Mouse (Mus musculus): ENCODE measurements around the gene Lgmn.

Gene Lgmn

GRCm38 (mm10) chr12:102439632-102440023 is at the start of gene Lgmn:
TSS of gene Lgmn (minus strand) at chr12:102439813.
- in situ Hi-C loops (cut with MboI) = no loop called here

GRCm38 (mm10) chr12:102484946-102485345 is 45.3 kb upstream of the Lgmn start:
- in situ Hi-C loops (cut with MboI) = no loop called here

- in situ Hi-C loops (cut with MboI) = no loop called here
Measured at GRCm38 (mm10) chr12:102480481-102480880, 40.9 kb upstream of the Lgmn start.

GRCm38 (mm10) chr12:102474411-102474810 is 34.8 kb upstream of the Lgmn start:
- in situ Hi-C loops (cut with MboI) = no loop called here

- in situ Hi-C loops (cut with MboI) = loop anchor here (10.0 kb wide), 1 partner anchor 474 kb away; no protein-coding TSS in a partner anchor
Measured at GRCm38 (mm10) chr12:102468894-102469764, 29.5 kb upstream of the Lgmn start, which contains the start of gene Golga5. TSS of gene Golga5 (plus strand) at chr12:102469135.

DNA sequence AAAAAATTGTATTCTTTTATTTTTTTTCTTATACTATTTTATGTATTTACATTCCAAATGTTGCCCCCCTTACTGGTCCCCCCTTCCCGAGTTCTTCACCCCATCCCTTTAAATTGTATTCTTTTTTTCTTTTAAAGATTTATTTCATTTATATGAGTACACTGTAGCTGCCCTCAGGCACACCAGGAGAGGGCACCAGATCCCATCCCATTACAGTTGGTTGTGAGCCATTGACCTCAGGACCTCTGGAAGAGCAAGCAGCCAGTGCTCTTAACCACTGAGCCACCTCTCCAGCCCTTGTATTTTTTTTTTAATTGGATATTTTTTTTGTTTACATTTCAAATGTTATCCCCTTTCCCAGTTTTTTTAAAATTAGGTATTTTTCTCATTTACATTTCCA is 28.5 kb upstream of the Lgmn start:
- in situ Hi-C loops (cut with MboI) = loop anchor here (10.0 kb wide), 1 partner anchor 473 kb away; no protein-coding TSS in a partner anchor

- in situ Hi-C loops (cut with MboI) = loop anchor here (10.0 kb wide), 1 partner anchor 470 kb away; no protein-coding TSS in a partner anchor
Measured at GRCm38 (mm10) chr12:102464650-102465049, 25.0 kb upstream of the Lgmn start.

DNA sequence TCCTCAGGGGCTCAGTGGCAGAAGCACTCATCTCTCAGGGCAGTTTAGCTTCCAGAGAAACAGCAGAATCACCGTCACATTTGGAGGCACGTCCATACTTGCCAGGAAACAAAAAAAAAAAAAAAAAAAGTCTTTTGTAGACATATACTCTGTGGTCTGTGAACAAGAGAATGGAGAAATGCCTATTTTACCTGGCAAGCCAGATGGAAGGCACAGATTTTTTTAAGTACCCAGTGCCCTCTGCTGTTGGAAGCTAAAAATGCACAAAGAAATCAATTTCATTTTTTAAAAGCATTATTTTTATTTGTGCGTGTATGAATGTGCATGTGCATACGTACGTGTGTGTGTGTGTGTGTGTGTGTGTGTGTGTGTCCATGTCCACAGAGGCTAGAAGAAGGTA is 21.6 kb upstream of the Lgmn start:
- in situ Hi-C loops (cut with MboI) = loop anchor here (10.0 kb wide), 1 partner anchor 466 kb away; no protein-coding TSS in a partner anchor

GRCm38 (mm10) chr12:102460014-102460413 is 20.4 kb upstream of the Lgmn start:
- in situ Hi-C loops (cut with MboI) = loop anchor here (10.0 kb wide), 1 partner anchor 465 kb away; no protein-coding TSS in a partner anchor

GRCm38 (mm10) chr12:102456467-102457193 is 17.0 kb upstream of the Lgmn start:
- in situ Hi-C loops (cut with MboI) = loop anchor here (10.0 kb wide), 1 partner anchor 482 kb away; the partner anchor contains the start of gene Cpsf2

- in situ Hi-C loops (cut with MboI) = loop anchor here (5.0 to 10.0 kb wide), 2 partner anchors 56 to 479 kb away; partner anchors contain the start of gene Cpsf2
Measured at GRCm38 (mm10) chr12:102453581-102453980, 14.0 kb upstream of the Lgmn start.

- in situ Hi-C loops (cut with MboI) = loop anchor here (5.0 to 10.0 kb wide), 2 partner anchors 54 to 476 kb away; partner anchors contain the start of gene Cpsf2
Measured at GRCm38 (mm10) chr12:102451126-102451851, 11.7 kb upstream of the Lgmn start.

DNA sequence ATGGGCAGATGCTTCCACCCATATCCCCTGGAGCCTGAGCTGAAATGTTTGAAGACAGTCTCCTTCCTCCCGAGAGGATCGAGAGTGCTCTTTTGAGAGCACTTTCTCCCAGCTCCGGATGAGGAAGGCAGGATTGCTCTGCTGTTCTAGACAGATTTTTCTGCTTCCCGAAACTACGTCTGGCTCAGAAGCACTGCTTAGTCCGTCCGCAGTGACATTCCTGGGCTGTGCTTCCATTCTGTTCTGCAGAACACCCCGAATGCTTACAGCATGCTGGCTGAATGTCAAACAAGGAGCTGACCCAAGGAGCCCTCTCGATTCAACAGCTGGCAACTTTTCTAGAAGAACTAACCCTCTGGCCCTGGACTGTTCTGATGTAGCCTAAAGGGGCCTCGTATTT is 10.8 kb upstream of the Lgmn start:
- in situ Hi-C loops (cut with MboI) = loop anchor here (5.0 to 10.0 kb wide), 2 partner anchors 53 to 476 kb away; partner anchors contain the start of gene Cpsf2

- in situ Hi-C loops (cut with MboI) = no loop called here
Measured at GRCm38 (mm10) chr12:102445436-102445835, 5.8 kb upstream of the Lgmn start.

GRCm38 (mm10) chr12:102443676-102444075 is 4.1 kb upstream of the Lgmn start:
- in situ Hi-C loops (cut with MboI) = no loop called here

DNA sequence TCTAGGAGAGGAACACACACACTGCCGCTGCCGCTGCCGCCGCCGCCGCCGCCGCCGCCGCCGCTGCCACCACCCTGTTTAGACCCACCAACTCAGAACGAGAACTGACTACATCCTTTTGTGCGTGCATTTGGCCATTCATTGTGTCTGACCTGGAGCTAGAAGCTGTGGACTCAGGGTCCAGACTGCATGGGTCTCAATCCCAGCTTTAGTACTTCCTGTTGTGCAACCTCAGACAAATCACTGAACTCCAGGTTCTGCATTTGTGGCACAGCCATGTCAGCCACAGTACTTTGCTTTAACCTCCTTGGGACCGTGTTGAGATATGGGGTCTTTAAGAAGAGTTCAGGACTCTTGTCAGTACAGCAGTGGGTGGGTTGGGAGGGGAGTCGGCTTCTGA is 3.0 kb upstream of the Lgmn start:
- in situ Hi-C loops (cut with MboI) = no loop called here

DNA sequence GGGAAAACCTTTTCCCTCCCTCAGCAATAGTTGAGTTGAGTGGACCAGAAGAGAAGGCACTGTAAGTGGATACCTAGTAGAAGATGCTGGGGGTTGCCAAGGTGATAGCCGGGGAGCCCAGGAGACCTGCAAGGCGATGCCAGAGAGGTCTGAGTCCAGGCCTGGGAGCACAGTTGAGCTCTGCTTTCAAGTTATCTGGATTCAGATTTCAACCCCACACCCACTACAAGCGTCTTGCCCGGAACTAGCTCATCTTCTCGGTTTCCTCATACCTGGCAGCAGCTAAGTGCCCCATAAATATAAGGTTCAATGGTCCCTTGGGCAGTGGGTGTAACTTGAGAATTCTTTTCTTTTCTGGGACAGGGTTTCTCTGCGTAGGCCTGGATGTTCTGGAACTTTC is 1.5 kb upstream of the Lgmn start:
- in situ Hi-C loops (cut with MboI) = no loop called here

GRCm38 (mm10) chr12:102440551-102440950 is 938 bp upstream of the Lgmn start:
- in situ Hi-C loops (cut with MboI) = no loop called here

DNA sequence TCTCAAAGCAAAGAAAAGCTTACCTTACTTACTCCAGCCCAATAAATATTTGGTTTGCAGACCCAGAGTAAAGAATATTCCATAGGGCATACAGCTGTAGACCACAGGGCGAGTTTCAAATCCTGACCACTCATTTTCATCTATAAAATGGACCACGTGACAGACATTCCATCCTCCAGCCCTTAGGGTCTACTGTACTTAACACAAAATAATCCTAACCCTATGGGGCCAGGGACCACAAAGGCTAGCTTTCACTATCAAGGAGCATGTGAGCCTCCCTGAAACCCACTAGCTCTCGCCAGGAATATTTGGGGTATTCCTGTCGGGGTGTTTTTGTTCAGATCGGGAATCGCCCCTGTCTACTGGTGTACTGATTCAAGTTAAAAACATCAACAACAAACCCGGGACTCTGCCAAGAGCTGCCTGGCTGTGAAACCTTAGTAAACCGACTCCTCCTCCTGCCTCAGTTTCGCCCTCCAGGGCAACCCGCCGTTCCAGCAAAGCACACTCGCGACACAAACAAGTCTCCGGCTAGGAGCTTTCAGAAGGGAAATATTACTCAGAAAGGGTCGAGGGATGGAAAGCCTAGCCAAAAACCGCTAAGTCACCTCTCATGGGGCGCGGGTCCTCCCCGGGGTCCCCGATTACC is 506 bp downstream of the Lgmn start:
- in situ Hi-C loops (cut with MboI) = no loop called here

GRCm38 (mm10) chr12:102437952-102438351 is 1.7 kb downstream of the Lgmn start:
- in situ Hi-C loops (cut with MboI) = no loop called here

DNA sequence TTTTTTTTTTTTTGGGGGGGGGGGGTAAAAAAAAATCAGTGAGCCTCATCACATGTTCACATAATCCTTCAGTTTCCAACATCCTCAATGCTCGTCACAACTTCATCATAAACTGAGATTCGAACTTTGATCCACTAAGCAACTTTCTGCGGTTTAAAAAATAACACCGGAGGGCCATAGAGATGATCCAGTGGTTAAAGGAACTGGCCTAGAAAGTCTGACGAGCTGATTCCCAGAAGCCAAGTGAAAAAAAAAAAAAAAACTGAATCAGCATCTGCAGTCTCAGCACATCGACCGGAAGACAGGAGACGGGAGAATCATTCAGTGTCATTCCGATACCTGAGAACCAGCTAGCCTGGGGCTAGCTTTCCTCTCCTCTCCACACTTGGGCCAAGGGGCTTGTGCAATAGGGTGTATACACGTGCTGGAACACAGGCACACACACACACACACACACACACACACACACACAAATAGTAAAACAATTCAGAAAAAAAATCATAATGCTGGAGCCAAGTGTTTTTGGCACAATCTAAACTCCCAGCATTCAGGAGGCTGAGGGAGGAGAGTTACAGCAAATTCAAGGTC is 2.6 kb downstream of the Lgmn start:
- in situ Hi-C loops (cut with MboI) = no loop called here

Data from mature B cell (primary cell).